Mouse (Mus musculus): Measurements from ENCODE around the gene Ptprd.

GRCm38 (mm10) chr4:76368291-76368690 lies 1843.5 kb downstream of the Ptprd start:
- TF ChIP-seq CTCF (IDR thresholded peaks at IDR 0.05; ENCODE audit: extremely low read depth, insufficient read depth, insufficient read length, insufficient replicate concordance): no peak
- no peak for TF ChIP-seq POLR2A (IDR thresholded peaks at IDR 0.05; ENCODE audit: low read depth, low read length)
